Mouse (Mus musculus) lung, adult 2 months (tissue): ENCODE results near the gene Ctnna3.

Experiments used
- CTCF ChIP-seq: fragments of 200-500 bp; IDR thresholded peaks from 2 replicates; pipeline ENCODE4 v1.5.1; 2011; ENCODE audit warnings: mild to moderate bottlenecking, low read length, control low read depth; ENCODE audit not compliant: insufficient read depth
- POLR2A ChIP-seq: fragments of 200-500 bp; IDR thresholded peaks from 2 replicates; pipeline ENCODE4 v1.6.1; 2011; ENCODE audit warnings: low read depth, mild to moderate bottlenecking, control low read depth, low read length, borderline replicate concordance; ENCODE audit errors: extremely low read depth

- TF ChIP-seq CTCF = no peak
- no peak for TF ChIP-seq POLR2A
Observed at GRCm38 (mm10) chr10:63945534-63945933, 515.6 kb downstream of the Ctnna3 start.
